Mouse (Mus musculus) adrenal gland, adult 2 months (tissue): ENCODE measurements at regions not wholly inside any gene's neighbourhood (a gene's known extent, or its start where the extent isn't known, plus 50 kb on each side); places are given as distances from the start of the nearest gene placed in this dataset.

Experiments used
- DNase-seq: peaks from one replicate; pipeline ENCODE4 v3.0.0; 2021

DNA sequence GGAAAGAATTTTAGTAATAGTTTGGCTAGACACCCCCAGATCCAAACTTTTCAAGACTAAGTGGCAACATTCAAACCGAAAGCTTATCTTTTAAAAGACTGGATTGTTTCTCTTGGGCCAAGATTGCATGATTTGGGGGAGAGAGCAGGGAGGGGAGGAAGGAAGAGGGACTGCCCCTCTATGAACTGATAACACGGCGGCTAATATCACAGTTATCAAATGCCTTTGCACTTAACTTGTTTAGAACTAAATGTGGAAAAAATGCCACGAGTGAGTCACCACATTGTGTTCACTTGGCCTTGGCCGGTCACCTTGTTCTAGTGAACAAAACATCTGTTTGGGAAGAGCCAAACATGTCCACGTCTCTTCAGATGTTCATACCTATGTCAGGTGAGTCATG, 92.3 kb downstream of the Tes start:
- no peak for DNase-seq

DNA sequence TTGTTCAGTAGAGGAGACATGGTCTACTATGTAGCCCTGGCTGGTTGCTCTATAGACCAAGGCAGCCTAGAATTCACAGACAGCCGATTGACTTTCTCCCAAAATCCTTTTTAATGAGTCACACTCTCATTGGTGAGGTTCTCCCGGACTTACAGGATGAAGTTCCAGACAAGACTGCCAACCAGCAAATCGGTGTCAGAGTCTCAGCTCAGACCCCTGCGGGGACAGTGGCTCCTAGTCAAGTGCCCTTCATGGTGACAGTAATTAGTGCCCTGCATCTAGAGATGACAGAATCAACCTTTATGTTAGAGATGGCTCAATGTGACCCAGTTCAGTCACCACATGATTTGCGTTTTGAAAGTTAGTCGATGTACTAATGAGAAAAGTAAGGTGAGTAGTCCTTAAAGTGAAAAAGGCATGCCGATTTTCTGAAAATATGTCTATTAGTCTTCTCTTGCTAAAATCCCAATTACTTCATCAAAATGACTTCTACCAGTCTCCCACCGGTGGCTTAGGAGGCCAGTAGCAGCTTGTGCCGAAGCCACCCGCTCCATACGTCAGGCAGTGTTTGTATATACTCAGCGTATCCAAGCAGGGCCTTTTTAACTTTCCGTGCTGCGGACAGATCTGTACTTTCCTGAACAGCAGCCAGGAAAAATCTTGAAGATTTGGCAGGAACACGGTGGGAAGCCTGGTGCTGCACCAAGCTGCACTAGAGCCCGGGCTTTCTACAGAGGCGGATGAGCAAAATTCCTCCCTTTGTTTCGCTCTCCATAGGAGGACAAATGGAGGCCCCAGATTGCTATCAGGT, 105.2 kb downstream of the Tes start:
- peak; percentile 45 for DNase-seq

DNA sequence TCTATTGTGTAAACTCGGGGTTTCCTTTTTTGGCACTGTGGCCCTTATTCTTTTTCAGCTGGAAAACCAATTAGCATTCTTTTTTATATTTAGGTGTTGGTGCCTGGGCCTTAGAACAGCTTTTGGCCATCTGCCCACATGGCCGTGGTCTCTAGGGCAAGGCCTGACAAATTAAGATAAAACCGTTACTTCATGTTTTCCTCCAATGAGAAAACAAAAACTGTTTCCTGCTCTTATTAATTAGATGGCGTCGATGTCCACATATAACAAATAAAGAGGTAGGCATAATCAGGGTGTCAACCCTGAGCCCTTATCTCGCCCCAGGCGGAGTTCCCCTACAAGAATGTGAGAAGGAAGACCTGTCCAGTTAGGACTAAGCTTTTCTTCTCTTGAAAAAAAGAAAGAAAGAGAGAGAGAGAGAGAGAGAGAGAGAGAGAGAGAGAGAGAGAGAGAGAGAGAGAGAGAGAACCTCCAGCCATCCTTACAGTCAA, 105.9 kb downstream of the Tes start:
- no peak for DNase-seq

DNA sequence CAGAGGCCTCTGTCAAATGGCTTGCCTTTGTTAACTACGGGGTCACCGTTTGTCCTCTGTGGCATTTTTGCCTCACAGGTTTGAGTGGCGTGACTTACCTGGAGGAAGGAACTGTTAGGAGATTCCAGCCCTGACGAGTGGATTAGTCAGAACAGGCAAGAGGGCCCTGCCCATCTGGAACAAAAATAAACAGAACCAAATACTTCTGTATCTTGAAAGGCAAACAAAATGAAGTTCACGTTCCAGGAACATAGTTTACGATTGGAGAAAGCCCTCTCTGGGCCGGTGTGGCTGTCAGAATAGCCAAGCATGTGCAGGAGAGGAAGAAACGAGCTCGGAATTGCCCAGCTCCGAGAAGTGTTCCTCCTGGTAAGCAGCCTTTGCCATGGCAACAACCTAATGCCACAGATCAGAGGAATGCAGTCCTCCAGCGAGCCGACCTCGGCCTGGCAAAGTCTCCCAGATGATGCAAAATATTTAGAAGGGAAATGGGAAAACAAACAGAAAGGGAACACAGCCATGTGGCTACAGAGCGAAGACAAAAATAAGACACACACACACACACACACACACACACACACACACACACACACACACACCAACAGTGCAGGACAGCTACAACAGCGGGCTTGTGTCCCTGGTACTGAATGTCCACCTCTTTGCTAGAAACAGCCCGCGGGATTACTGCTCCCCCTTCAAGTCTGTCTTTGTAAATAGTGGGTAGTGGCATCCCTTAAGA, 106.5 kb downstream of the Tes start:
- peak; percentile 65 for DNase-seq

DNA sequence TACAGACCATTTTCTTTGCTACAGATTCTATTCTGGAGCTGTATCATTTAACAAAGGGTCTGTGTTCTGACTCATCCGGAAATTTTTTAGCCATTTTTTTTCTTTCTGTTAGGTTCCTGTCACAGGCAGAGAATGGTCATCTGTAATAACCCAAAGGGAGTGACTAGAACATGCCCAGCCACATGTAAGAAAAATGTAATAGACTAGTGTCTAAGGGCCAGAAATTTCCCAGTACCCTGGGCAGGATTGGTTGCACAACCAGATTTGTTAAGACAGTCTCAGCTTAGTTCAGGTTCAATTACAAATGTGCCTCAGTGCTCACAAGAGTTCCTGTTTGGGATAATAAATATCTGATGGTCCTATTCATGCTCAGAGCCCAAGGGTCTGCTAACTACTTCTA, 107.1 kb downstream of the Tes start:
- DNase-seq: no peak

DNA sequence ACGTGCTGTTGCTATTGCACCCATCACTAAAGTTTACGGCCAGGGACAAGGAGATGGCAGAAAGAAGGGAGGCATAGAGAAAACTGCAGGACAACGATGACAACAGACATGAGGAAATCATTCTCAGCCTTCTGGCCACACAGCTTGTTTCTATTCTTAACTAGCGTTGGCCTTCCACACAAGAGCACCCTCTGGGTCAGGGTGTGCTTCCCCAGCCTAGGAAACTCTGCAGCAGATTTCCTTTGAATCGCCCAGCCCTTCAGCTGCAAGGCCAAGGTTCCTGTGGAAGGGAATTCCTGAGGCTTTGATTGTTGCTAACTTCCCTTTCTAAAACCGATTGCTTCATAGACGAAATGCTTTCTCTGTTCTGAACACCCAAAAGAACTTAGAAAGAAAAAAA, 103.8 kb upstream of the Cav2 start:
- peak; percentile 52 for DNase-seq

DNA sequence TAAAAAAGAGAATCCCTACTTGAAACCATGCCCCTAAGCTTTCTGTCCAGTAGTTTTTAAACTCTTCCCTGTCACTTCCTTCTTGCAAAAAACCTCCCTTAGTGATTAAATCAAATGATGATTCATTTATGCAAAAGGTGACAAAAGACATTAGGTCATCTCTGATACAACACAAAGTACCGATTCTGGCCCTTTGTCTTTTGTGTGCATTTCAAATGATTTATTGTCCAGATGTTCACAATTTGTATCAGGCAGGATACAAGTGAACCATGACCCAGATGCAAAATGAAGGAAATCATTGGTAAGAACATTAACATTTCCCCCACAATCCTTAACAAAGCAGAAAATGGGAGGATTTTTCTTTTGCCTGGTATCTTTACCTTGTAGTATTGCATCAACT, 101.5 kb upstream of the Cav2 start:
- no peak for DNase-seq

DNA sequence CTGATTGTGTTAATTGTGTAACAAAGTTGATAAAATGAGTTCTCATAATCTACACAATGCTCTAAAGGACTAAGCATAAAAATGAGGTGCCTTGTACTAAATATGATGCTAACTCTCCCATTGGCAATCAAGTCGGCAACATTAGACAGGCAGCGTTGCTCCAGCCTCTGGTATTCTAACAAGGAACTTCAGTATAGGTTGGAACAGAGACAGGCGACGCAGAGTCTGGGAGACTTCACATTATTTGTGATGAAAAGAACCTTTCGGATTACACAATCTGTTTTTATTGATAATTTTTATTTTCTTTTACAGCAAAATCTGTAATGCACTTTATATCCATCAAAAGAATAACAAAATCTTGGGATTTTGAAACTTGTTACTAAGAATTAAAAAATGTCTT, 94.4 kb upstream of the Cav2 start:
- DNase-seq: no peak

DNA sequence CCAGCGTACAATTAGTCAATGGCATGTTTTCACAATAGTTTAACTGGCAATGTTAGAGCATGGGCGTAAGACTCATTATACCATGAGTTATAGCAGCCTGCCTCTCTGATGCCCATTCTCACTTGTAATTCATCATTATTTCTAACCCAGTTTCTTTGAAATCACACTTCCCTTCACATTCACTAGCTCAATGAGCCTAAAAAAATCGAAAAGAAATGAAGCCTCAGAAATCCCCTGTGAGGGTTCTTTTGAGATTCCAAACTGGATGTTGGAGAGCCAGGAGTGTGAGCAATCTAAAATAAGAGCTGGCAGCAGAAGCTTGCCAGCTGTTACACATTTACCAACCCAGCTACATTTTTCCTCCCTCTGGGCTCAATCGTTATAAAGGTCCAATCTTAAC, 93.9 kb upstream of the Cav2 start:
- no peak for DNase-seq

DNA sequence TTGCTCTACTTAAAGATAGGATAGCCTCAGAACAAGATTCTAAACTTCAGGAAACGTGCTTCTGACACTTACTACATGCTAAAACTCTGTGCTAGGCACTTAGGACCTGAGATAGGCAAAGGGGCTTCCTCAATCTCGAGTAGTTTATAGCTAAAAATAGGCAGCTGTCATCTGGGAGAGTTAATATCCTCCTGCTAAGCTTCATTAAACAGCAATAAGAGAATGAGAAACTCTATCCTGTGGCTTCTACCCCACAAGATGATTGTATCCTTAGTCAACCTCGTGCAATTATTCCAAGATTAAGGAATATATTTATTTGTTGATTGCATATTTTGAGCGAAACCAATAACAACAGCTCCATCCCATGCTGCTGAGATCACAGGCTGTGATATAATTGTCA, 85.4 kb upstream of the Cav2 start:
- DNase-seq: no peak

DNA sequence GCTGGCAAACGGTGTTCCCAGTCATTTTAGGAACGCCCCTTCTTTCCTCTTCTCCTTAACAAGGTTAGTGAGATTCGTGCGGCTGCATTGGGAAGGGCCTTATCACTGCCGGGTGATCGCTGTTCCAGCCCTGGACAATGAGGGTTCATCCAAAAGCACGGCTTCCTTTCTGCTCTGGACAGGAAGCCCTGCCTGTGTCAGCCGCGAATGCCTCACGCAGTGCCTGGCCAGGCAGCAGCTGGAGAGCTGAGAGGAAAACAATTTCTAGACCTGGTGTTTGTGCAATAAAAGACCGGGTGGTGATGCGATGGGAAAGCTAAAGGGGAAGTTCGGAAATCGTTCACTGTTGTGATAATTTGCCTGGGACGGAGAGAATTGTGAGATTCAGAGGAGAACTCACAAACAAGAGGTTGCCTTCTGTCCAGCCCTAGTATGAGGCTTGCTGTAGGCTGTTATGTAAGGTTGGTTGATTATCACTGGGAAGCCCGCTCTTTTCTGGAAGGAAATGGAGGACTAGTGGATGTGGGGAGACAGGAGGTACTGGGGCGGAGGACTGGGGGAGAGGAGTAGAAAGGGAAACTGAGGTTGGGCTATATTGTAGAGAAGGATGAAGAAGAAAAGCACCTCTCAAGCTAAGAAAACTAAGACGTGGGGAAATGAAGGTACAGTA, 83.1 kb upstream of the Cav2 start:
- DNase-seq: peak; percentile 55

DNA sequence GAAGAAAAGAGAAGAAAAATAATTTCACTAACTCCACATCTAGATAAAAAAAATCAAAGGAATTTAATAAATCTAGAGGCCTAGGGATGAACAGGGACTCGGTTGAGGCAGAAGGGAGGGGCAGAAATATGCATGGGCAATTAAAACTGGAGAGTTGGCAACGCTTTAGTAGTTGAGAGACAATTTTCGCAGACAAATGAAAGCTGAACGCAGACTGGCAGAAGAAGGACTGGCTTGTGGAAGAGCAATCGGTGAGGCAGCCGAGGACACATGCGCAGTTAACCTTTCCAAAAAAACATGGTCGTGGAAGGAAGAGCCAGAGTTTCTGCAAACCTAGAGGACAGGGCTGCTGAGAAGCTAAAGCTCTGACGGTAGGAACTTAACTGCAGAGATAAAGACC, 82.1 kb upstream of the Cav2 start:
- DNase-seq: no peak

DNA sequence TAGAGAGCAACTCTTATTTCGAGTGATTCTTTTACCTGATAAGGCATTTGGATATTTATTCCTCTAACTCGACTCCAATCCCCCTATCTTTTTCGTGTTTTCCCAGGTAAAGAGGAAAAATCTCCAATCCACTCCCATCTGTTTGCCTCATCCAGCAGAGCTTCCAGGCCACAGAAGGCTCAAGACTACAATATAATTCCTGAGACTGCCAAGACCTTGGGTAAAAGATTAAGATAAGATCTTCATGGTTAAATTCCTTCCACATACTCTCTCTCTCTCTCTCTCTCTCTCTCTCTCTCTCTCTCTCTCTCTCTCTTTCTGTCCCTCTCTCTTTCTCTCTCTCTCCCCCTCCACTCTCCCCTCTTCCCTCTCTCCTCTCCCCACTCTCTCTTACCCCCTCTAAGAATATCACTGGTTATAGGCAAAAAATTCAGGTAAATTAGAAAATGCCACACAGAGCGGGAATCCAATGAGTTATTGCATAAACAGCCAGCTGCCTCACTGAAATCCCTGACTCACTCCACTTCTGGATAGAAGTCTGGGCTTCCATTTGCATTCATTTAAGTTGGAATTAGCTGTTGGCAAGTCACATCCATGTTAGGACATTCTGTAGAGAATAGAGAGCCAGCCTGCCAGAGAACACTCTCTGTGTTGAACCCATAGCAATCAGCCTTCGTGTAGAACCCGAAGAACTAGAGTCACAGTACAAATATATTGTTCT, 78.9 kb upstream of the Cav2 start:
- DNase-seq: no peak

DNA sequence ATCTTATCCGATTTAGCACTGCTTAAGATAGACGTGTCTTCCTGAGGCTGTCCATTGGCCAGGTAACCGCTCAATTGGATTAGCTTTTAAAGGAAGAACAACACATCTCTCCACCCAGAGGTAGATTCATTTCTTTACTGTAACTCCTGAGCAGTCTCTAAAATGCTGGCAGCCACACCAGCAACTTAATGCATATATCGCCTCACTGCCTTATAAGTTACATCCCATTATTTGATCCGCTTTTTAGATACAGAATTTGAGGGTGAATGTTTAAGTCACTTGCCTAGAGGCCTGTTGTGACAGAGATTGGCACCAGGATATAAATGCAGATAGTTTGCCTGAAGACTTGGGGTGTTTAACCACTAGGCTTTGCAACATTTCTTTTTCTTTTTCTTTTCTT, 77.7 kb upstream of the Cav2 start:
- no peak for DNase-seq

DNA sequence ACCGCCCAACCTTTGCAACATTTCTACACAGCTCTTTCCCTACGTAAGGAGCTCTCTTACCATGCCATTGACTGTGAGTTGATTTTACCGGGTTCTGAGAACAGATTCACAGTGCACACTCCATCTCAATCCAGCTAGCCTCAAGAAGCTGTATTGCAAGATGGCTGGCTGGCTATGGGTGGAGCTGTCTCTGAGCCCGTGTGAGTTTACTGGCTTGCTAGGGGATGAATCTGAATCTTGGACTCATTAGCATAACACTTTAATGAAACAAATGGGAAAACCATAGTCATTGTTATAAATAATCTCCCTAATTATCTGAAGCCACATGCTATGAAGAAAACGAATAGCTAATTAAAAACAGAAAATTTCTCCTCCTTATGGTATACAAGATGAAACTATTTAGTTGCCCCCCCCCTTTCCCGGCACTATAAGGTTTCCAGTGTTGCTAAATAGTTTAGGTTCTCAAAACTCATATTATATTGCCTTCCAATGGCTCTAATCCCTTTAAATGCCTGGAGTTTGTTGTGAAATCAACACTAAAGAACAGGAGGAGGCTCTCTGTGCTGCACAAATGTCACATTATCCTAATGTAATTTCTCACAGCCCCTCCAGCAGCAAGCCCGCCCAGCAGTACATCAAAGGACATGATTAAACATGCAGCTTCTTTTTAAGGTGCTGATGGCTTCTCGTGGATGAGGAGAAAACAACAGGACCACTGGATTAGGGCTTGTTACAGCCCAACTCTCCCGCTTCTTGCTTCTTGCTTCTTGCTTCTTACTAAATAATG, 76.9 kb upstream of the Cav2 start:
- no peak for DNase-seq

DNA sequence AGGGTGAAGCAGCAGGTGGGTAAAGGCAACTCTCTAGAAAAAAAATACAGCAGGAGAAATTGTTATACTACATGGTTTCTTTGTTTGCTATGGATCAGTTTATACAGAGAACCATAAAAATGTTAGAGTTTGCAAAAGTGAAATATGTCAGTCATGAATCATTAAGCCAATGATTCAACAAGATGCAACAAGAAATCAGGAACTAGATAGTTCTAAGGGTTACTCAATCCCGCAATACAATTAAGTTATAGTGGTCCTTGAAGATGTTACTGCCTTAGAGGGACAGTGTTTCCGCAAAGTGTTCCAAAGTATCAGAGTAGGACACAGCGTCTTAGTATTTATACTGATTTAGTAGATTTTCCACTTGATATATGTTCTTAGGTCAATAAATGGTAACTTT, 74.1 kb upstream of the Cav2 start:
- DNase-seq: no peak

DNA sequence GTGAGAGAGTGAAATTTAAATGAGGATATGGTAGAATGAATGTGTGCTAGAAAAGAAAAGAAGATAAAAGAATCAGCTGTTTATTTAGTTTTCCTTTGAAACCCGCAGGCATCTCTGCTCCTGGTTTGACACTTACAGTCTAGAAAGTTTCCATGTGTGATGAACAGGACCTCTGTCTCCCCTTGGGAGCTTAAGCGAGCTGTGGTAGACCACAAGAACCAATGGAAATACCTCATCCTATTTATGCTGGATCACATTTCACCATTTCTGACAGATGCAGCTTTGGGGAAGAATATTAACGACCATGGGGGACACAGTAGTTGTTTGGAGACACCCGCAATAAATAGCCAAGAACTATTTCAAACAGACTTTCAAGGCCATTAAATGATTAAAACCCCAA, 71.2 kb upstream of the Cav2 start:
- DNase-seq: no peak

DNA sequence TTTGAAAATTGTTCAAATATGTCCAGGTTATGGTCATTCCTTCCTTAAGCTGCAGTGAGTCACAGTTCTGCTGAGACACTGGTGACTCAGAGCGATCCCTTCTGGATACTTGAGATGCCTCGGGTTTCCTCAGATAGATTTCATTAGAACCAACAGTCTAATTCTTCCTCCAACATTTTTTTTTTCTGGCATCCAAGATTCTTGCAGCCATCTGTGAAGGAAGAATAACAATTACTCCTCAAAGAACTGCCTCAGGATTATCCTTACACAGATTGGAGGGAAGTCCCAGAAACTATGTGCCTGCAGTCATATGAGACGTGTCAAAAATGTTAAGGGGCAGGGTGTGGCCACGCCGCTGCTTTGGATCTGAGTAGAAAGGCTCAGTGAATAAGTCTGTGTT, 69.6 kb upstream of the Cav2 start:
- no peak for DNase-seq

DNA sequence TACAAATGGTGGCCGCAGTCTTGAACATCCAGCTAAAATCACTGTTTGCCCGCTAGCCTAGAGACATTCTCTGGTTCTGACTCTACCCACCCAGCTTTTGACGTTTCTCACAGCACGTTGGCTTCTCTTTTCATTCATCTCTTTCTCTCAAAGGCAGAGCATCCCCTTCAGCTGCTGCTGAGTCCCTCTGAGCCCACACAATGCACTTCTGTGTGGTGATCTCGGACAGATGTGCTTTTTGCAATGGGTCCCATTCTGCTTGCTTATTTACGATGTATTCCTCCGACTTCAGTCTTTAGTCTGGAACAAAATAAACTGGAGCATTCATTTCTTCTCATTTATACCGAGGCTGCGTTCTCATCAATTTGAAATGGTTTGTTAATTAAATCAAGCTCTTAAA, 66.2 kb upstream of the Cav2 start:
- DNase-seq: no peak

DNA sequence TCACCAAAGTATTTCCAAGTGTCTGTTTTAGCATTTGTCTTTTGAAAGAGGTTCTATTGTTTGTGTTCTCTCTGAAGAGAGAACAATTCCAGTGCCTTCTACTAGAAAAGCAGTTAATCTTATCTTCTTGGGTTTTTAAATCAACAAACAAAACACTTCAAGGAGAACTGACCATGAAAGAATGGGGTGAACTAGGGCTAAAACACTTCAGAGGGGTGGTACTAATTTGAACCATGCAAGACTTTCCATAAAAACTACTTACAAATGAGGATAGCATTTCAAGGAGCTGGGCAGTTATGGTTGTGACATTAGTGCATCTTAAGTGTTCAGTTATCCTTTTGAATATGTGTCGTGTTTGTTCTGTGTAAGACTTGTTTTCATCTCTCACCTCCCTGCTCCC, 64.5 kb upstream of the Cav2 start:
- DNase-seq: no peak

DNA sequence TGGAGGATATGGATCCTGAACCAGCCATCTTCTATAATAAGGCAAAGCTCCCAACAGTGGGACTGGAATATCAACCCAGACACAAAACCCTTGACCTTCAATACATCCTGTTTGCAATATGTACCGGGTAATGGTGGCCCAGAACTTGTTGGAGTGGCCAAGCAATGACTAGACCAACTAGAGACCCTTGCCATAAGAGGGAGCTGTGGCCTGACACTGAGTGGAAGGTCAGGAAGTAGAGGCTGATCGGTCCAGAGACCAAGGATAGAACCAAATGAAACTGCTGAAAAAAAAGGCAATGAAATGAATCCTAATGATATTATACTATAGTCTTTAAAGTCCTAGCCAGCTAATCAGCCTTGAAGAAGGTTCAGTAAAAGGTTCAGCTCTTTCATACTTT, 57.2 kb upstream of the Cav2 start:
- no peak for DNase-seq

DNA sequence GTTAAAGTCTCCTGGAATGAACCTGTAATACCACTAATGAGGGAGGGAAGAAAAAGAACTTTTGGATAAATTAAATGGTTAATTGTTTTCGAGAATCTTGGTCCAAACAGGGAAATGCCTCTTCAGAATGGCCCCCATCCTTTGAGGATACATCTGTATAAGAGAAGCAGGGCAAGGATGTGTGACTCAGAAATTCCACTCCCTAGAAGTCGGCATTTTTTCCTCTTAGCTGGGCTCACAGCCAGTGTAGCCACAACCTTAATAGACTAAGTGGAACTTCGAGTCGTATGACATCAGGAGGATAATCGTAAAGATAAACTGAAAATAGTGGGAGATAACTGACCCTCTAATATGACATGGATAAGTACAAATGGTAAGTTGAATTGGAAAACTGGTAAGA, 56.1 kb upstream of the Cav2 start:
- peak; percentile 65 for DNase-seq
